Comparison of ENCODE assay signal across 8 mouse cellular contexts in the genomic region with DNA sequence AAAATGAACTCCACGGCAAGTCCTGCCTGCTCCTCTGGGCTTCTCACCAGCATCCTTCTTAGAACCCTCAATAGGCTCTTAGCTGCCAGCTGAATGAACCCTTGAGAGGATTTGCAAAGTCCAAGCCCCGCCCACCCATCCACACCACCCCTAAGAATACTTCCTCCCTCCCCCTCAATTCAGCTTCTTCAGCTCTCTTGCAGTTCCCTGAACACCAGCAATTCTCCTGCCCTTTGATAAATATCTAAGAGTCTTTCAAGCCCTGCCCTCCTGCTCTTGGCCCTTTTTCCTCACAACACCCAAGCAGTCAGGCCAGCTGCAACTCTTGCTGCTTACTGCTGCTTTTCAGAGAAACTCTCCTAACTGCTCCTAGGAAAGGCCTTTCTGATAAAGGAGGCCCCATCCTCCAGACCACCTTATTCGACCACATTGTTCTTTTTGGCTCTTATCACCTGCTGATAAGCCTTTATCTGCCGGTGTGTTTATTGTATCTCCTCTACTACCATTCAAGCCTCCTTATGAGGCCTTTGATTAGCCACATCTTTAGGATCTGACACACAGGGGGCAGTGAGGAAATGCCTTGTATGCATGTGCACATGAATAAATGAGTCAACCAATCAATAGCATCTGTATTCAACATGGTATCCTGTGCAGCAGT. TPM values are rescaled to one million over a fixed set of nuclear protein-coding genes. Genes with fewer than 3 reads are reported as not detected.
A peak's percentile ranks its signal among the peaks of the same experiment; 100 is the strongest.
DNase-seq lines count a peak whose midpoint lies in the region; ATAC-seq and TF ChIP-seq lines count a peak whose summit lies in the region.

No protein-coding gene starts in this region.

- H3K27ac ChIP-seq in hindbrain, postnatal 0 days, result no peak overlapping the region
- no peak overlapping the region; the same call in 1 of the 2 replicates for H3K27ac ChIP-seq in hindbrain, embryonic 10.5 days
- no peak overlapping the region for H3K27ac ChIP-seq in embryonic facial prominence, embryonic 11.5 days (replicated peaks; ENCODE audit: low read depth, low read length)
- peak overlapping the region; percentile 67; the same call in 1 of the 2 replicates for H3K27ac ChIP-seq in kidney, embryonic 15.5 days
- H3K27ac ChIP-seq in midbrain, embryonic 14.5 days (replicated peaks; ENCODE audit: low read depth, low read length), result no peak overlapping the region

- H3K4me2 ChIP-seq in hindbrain, postnatal 0 days (ENCODE audit: low read depth, low read length), result no peak overlapping the region
- no peak overlapping the region for H3K4me2 ChIP-seq in embryonic facial prominence, embryonic 11.5 days (ENCODE audit: low read depth, low read length)
- no peak overlapping the region for H3K4me2 ChIP-seq in kidney, embryonic 15.5 days
- H3K4me2 ChIP-seq in midbrain, embryonic 14.5 days (ENCODE audit: low read length), result no peak overlapping the region

- H3K9me3 ChIP-seq in hindbrain, postnatal 0 days (ENCODE audit: low read length), result no peaks in the 10 kb centered on the region
- H3K9me3 ChIP-seq in hindbrain, embryonic 10.5 days, result no peaks in the 10 kb centered on the region
- no peaks in the 10 kb centered on the region for H3K9me3 ChIP-seq in embryonic facial prominence, embryonic 11.5 days (replicated peaks; ENCODE audit: control insufficient read depth, low read length)
- no peaks in the 10 kb centered on the region for H3K9me3 ChIP-seq in kidney, embryonic 15.5 days (replicated peaks)
- no peaks in the 10 kb centered on the region for H3K9me3 ChIP-seq in midbrain, embryonic 14.5 days (ENCODE audit: control insufficient read depth, low read length)

- peak; percentile 40 for DNase-seq in hindbrain, postnatal 0 days (ENCODE audit: low spot score)
- no peak for DNase-seq in hindbrain, embryonic 10.5 days (ENCODE audit: low spot score)
- DNase-seq in embryonic facial prominence, embryonic 11.5 days (ENCODE audit: low spot score), result peak; percentile 54
- DNase-seq in midbrain, embryonic 14.5 days, result peak; percentile 52
- no peak for DNase-seq in left cerebral cortex, adult 9 months (ENCODE audit: low spot score in 2 of 2)
- DNase-seq in frontal cortex, postnatal 25 days (ENCODE audit: low spot score in 2 of 2), result no peak

- TF ChIP-seq CTCF in hindbrain, postnatal 0 days (IDR thresholded peaks at IDR 0.05; ENCODE audit: low read depth), result no peak

- H3K4me3 ChIP-seq in hindbrain, postnatal 0 days (ENCODE audit: low read length), result no peak overlapping the region
- H3K4me3 ChIP-seq in hindbrain, embryonic 10.5 days, result no peak overlapping the region
- no peak overlapping the region for H3K4me3 ChIP-seq in embryonic facial prominence, embryonic 11.5 days (ENCODE audit: low read depth, low read length)
- no peak overlapping the region for H3K4me3 ChIP-seq in kidney, embryonic 15.5 days (replicated peaks)
- H3K4me3 ChIP-seq in midbrain, embryonic 14.5 days (replicated peaks; ENCODE audit: low read depth, low read length), result no peak overlapping the region

- no peak overlapping the region for H3K9ac ChIP-seq in hindbrain, postnatal 0 days (replicated peaks; ENCODE audit: low read length)
- no peak overlapping the region for H3K9ac ChIP-seq in embryonic facial prominence, embryonic 11.5 days (replicated peaks; ENCODE audit: low read length)
- H3K9ac ChIP-seq in kidney, embryonic 15.5 days, result no peak overlapping the region
- no peak overlapping the region for H3K9ac ChIP-seq in midbrain, embryonic 14.5 days (replicated peaks; ENCODE audit: low read length)

- H3K27me3 ChIP-seq in hindbrain, postnatal 0 days (ENCODE audit: insufficient read depth, low read length), result no peaks in the 10 kb centered on the region
- 0 out of 2 replicates have a peak, but pooled peaks cover 4% of the 10 kb centered on the region for H3K27me3 ChIP-seq in hindbrain, embryonic 10.5 days (ENCODE audit: insufficient read depth, poor library complexity, severe bottlenecking)
- no peaks in the 10 kb centered on the region for H3K27me3 ChIP-seq in embryonic facial prominence, embryonic 11.5 days (ENCODE audit: control insufficient read depth, insufficient read depth, low read length)
- H3K27me3 ChIP-seq in kidney, embryonic 15.5 days, result no peaks in the 10 kb centered on the region
- H3K27me3 ChIP-seq in midbrain, embryonic 14.5 days (ENCODE audit: control insufficient read depth, insufficient read depth, low read length), result no peaks in the 10 kb centered on the region

- ATAC-seq in hindbrain, postnatal 0 days, result no peak
- 0 out of 2 replicates have a peak, but pooled peaks have one; percentile 29 for ATAC-seq in embryonic facial prominence, embryonic 11.5 days (replicated peaks; ENCODE audit: insufficient number of reproducible peaks, low FRiP score, low TSS enrichment, low read depth)
- ATAC-seq in kidney, embryonic 15.5 days (replicated peaks; ENCODE audit: low FRiP score), result no peak
- no peak for ATAC-seq in midbrain, embryonic 14.5 days (ENCODE audit: low FRiP score, low TSS enrichment)
- no peak for ATAC-seq in inflammation-experienced regulatory T-cells, adult 6 months

- H3K4me1 ChIP-seq in hindbrain, postnatal 0 days (ENCODE audit: insufficient read depth, low read length), result no peaks in the 10 kb centered on the region
- peaks cover 36% of the 10 kb centered on the region for H3K4me1 ChIP-seq in hindbrain, embryonic 10.5 days (replicated peaks)
- H3K4me1 ChIP-seq in embryonic facial prominence, embryonic 11.5 days (ENCODE audit: control insufficient read depth, insufficient read depth, low read length), result no peaks in the 10 kb centered on the region
- peaks cover 40% of the 10 kb centered on the region for H3K4me1 ChIP-seq in kidney, embryonic 15.5 days
- H3K4me1 ChIP-seq in midbrain, embryonic 14.5 days (ENCODE audit: control insufficient read depth, insufficient read depth, low read length), result peaks cover 6% of the 10 kb centered on the region; the same call in 1 of the 2 replicates

- whole genome bisulfite sequencing in hindbrain, postnatal 0 days, result 18% methylated on average over 4 of the region's 4 CpGs
- 18% methylated on average over 4 of the region's 4 CpGs for WGBS in hindbrain, embryonic 10.5 days
- 18% methylated on average over 4 of the region's 4 CpGs for WGBS in embryonic facial prominence, embryonic 11.5 days
- 24% methylated on average over 4 of the region's 4 CpGs for WGBS in kidney, embryonic 15.5 days
- WGBS in midbrain, embryonic 14.5 days, result 10% methylated on average over 4 of the region's 4 CpGs

- no peaks in the 10 kb centered on the region for H3K36me3 ChIP-seq in hindbrain, postnatal 0 days (ENCODE audit: insufficient read depth, low read length)
- no peaks in the 10 kb centered on the region for H3K36me3 ChIP-seq in hindbrain, embryonic 10.5 days
- H3K36me3 ChIP-seq in embryonic facial prominence, embryonic 11.5 days (replicated peaks; ENCODE audit: control insufficient read depth, insufficient read depth, low read depth, low read length), result no peaks in the 10 kb centered on the region
- H3K36me3 ChIP-seq in kidney, embryonic 15.5 days, result no peaks in the 10 kb centered on the region
- no peaks in the 10 kb centered on the region for H3K36me3 ChIP-seq in midbrain, embryonic 14.5 days (ENCODE audit: control insufficient read depth, insufficient read depth, low read length)

RNA-seq across cellular contexts. Expression of gene Cgnl1, which starts 21.3 kb away (rescaled TPM):
- total RNA-seq in hindbrain, postnatal 0 days (2014; rRNA removed), result 7.6 and 9.8 TPM in 2 replicates
- polyA plus RNA-seq in hindbrain, postnatal 0 days (2015; fragmentation: Nextera tagmentation; extraction: Ambion mirVana), result 7.2 and 7.6 TPM in 2 replicates
- 5.7 and 6.7 TPM in 2 replicates for polyA plus RNA-seq in hindbrain, embryonic 10.5 days (2016; fragmentation: Nextera tagmentation; extraction: Ambion mirVana)
- polyA plus RNA-seq in embryonic facial prominence, embryonic 11.5 days (2014; fragmentation: Nextera tagmentation; extraction: Ambion mirVana), result 5.4 and 6.1 TPM in 2 replicates
- 27.3 and 30.6 TPM in 2 replicates for polyA plus RNA-seq in kidney, embryonic 15.5 days (2015; fragmentation: Nextera tagmentation; extraction: Ambion mirVana)
- polyA plus RNA-seq in midbrain, embryonic 14.5 days (2014; fragmentation: Nextera tagmentation; extraction: Ambion mirVana), result 1.3 and 4.4 TPM in 2 replicates
- polyA plus RNA-seq in inflammation-experienced regulatory T-cells, adult 6 months (2017; shearing (Covaris generic)), result not detected

Comparison
In these comparisons a context has a peak if more than half of its experiments do, and no peak if none do; other contexts are left out.
1. DNase-seq: peak in hindbrain, postnatal 0 days (single experiment), embryonic facial prominence, embryonic 11.5 days (single experiment) and midbrain, embryonic 14.5 days (single experiment); none in hindbrain, embryonic 10.5 days (single experiment), left cerebral cortex, adult 9 months (0 of 2) and frontal cortex, postnatal 25 days (0 of 2).